Mouse (Mus musculus) small intestine, adult 2 months (tissue): Measurements from ENCODE around the gene 5730522E02Rik. TPM values are rescaled to one million over a fixed set of nuclear protein-coding genes. Genes with fewer than 3 reads are reported as not detected.

Experiments used
- H3K27ac ChIP-seq: fragments of 200-500 bp; 2 replicates; pipeline ENCODE4 v1.5.1; 2012; ENCODE audit warnings: low read depth, low read length, control low read depth, inconsistent platforms; ENCODE audit not compliant: insufficient read depth
- H3K27me3 ChIP-seq: fragments of 200-500 bp; 2 replicates; pipeline ENCODE4 v1.6.1; 2012; ENCODE audit warnings: mild to moderate bottlenecking, moderate library complexity, low read length, inconsistent platforms; ENCODE audit not compliant: control insufficient read depth, insufficient read depth
- H3K36me3 ChIP-seq: fragments of 200-500 bp; 2 replicates; pipeline ENCODE4 v1.6.1; 2012; ENCODE audit warnings: mild to moderate bottlenecking, low read length, control low read depth, inconsistent platforms; ENCODE audit not compliant: control insufficient read depth, insufficient read depth
- H3K4me1 ChIP-seq: fragments of 200-500 bp; 2 replicates; pipeline ENCODE4 v1.6.1; 2012; ENCODE audit warnings: low read length, inconsistent platforms, mixed read lengths; ENCODE audit not compliant: control insufficient read depth, insufficient read depth, insufficient read length
- H3K4me3 ChIP-seq: fragments of 200-500 bp; 2 replicates; pipeline ENCODE4 v1.5.1; 2012; ENCODE audit warnings: low read depth, mild to moderate bottlenecking, control low read depth, inconsistent platforms, low read length, moderate library complexity
- CTCF ChIP-seq: fragments of 200-500 bp; IDR thresholded peaks from 2 replicates; pipeline ENCODE4 v1.5.1; 2012; ENCODE audit warnings: low read depth, mild to moderate bottlenecking, control low read depth, inconsistent platforms, low read length, moderate library complexity, mixed read lengths; ENCODE audit not compliant: insufficient replicate concordance, insufficient read length; ENCODE audit errors: extremely low read depth
- POLR2A ChIP-seq: fragments of 200-500 bp; IDR thresholded peaks from 2 replicates; pipeline ENCODE4 v1.6.1; 2012; ENCODE audit warnings: low read depth, mild to moderate bottlenecking, control low read depth, inconsistent platforms, low read length, moderate library complexity
- WGBS: fragments of 180-500 bp; shearing (Covaris S2); methylation state at CpG from one replicate; pipeline ENCODE4 v1.1.7; 2018; 5-methylcytosine and 5-hydroxymethylcytosine counted together
- polyA plus RNA-seq: library from polyadenylated mRNA; depleted of rRNA; stranded (reverse); fragments of >200 nt; gene quantifications from 2 replicates; pipeline ENCODE4 v1.2.3, GENCODE M21; 2012

The 5730522E02Rik gene
- polyA plus RNA-seq, 1 experiment = not detected

GRCm38 (mm10) chr11:26103698-26104097 lies 106.9 kb downstream of the 5730522E02Rik start:
- TF ChIP-seq POLR2A (no peak), CTCF (no peak)
- Histone ChIP-seq H3K36me3 (no peaks in the 10 kb centered on the region), H3K4me3 (no peak overlapping the region), H3K4me1 (no peaks in the 10 kb centered on the region), H3K27ac (no peak overlapping the region), H3K27me3 (no peaks in the 10 kb centered on the region)
- 18% methylated on average over 8 of the region's 8 CpGs for WGBS

- H3K27me3 ChIP-seq = no peaks in the 10 kb centered on the region
- no peak for TF ChIP-seq POLR2A
- TF ChIP-seq CTCF = no peak
- no peaks in the 10 kb centered on the region for H3K36me3 ChIP-seq
- no peak overlapping the region for H3K27ac ChIP-seq
- no peaks in the 10 kb centered on the region for H3K4me1 ChIP-seq
- 46% methylated on average over 4 of the region's 4 CpGs for WGBS
- H3K4me3 ChIP-seq = no peak overlapping the region
These were observed 107.7 kb downstream of the 5730522E02Rik start for GRCm38 (mm10) chr11:26102878-26103277.

GRCm38 (mm10) chr11:26100077-26100476 lies 110.5 kb downstream of the 5730522E02Rik start:
- 87% methylated on average over 5 of the region's 5 CpGs for WGBS
- TF ChIP-seq POLR2A = no peak
- no peak for TF ChIP-seq CTCF
- no peaks in the 10 kb centered on the region for H3K36me3 ChIP-seq

GRCm38 (mm10) chr11:26098933-26099332 lies 111.6 kb downstream of the 5730522E02Rik start:
- H3K27me3 ChIP-seq = no peaks in the 10 kb centered on the region
- H3K36me3 ChIP-seq = no peaks in the 10 kb centered on the region
- TF ChIP-seq POLR2A (no peak), CTCF (no peak)
- no peak overlapping the region for H3K27ac ChIP-seq
- 79% methylated on average over 2 of the region's 2 CpGs for WGBS
- no peak overlapping the region for H3K4me3 ChIP-seq
- H3K4me1 ChIP-seq = no peaks in the 10 kb centered on the region

More at GRCm38 (mm10) chr11:26100077-26100476, 110.5 kb downstream of the 5730522E02Rik start:
- Histone ChIP-seq H3K27me3 (no peaks in the 10 kb centered on the region), H3K4me1 (no peaks in the 10 kb centered on the region), H3K4me3 (no peak overlapping the region), H3K27ac (no peak overlapping the region)

GRCm38 (mm10) chr11:26096095-26096494 lies 114.5 kb downstream of the 5730522E02Rik start:
- no peak overlapping the region for H3K4me3 ChIP-seq
- H3K27me3 ChIP-seq = no peaks in the 10 kb centered on the region
- 58% methylated on average over 1 of the region's 1 CpGs for WGBS
- TF ChIP-seq POLR2A = no peak
- no peak for TF ChIP-seq CTCF
- H3K4me1 ChIP-seq = no peaks in the 10 kb centered on the region
- H3K27ac ChIP-seq = no peak overlapping the region
- H3K36me3 ChIP-seq = no peaks in the 10 kb centered on the region

- WGBS = 86% methylated on average over 5 of the region's 5 CpGs
- no peaks in the 10 kb centered on the region for H3K36me3 ChIP-seq
- no peak overlapping the region for H3K4me3 ChIP-seq
- no peak overlapping the region for H3K27ac ChIP-seq
- no peak for TF ChIP-seq CTCF
- no peak for TF ChIP-seq POLR2A
- H3K27me3 ChIP-seq = no peaks in the 10 kb centered on the region
- H3K4me1 ChIP-seq = no peaks in the 10 kb centered on the region
These were observed 121.6 kb downstream of the 5730522E02Rik start for GRCm38 (mm10) chr11:26088993-26089392.

GRCm38 (mm10) chr11:26086679-26087078 lies 123.9 kb downstream of the 5730522E02Rik start:
- 88% methylated on average over 7 of the region's 7 CpGs for WGBS
- Histone ChIP-seq H3K4me3 (no peak overlapping the region), H3K27ac (no peak overlapping the region), H3K4me1 (no peaks in the 10 kb centered on the region), H3K36me3 (no peaks in the 10 kb centered on the region), H3K27me3 (no peaks in the 10 kb centered on the region)
- TF ChIP-seq CTCF (no peak), POLR2A (no peak)
